Mouse (Mus musculus) ovary, adult 18-20 months (tissue): ENCODE data around the gene Tango2.

Experiments used
- DNase-seq: peaks from one replicate; pipeline ENCODE4 v3.0.0; 2022; ENCODE audit warnings: low spot score, mixed read lengths

Gene Tango2

DNA sequence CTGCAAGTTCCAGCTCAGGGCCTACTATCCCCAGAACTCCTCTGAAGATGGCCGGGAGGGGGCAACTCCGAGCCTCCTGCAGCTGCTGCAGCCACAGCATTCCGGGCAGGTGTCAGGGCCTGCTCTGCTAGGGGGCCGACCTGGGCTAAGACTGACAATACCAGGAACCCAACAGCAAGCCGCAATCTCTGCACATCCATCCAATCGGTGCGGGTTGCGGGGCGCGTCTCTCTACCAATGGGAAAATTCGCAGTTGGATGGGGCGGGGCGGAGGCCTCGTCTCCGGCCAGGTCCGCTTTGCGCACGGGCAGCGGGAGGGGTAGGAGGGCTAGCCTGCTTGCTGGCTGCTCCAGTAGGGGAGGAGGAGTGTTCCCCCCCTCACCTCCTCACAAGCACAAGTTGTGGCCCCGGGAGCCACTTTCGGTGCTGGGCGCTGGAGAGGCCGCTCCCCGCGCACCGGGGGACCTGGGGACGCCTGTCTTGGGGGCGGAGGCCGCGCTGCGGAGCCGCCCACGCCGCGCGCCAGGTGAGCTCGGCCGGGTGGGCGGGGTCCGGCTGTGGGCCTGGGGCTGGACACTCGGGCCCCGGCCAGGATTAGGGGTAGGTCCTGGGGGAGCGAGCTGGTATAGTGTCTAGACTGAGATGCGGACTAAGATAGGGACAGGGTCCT is at the start of gene Tango2, which contains the start of gene Arvcf:
Tango2 (minus strand) TSS at position 173 of the 670 bp plus-strand sequence.
Arvcf (plus strand) TSS at position 252 of the 670 bp plus-strand sequence.
- peak; percentile 85 for DNase-seq

DNA sequence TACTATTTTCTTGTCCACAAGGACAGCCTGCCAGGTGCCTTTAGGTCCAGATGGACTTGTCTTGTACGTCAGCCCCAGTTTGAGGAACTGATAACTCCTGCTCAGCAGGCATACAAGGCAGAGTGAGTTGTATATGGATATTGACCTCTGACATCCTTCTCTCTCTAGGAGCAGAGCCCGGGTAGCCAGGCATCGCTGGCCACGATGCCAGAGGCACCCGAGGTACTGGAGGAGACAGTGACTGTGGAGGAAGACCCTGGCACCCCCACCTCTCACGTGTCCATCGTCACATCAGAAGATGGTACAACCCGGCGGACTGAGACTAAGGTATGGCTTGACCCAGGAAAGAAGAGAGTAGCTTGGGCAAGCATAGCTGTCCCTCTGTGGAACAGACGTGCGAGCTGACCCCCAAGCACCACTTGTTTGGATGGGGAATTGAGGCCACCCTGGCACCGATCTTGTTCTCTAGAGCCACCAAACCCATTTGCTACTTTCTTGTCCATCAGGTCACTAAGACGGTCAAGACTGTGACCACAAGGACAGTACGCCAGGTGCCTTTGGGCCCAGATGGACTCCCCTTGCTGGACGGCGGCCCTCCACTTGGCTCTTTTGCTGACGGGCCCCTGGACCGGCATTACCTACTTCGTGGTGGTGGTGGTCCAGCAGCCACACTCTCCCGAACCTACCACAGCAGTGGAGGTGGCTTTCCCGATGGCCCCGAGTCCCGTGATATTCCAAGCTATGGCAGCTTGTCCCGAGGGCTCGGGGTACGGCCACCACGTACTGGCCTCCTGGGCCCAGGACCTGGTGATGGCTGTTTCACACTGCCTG is 49.1 kb upstream of the Tango2 start:
- DNase-seq: no peak

- DNase-seq: peak; percentile 39
These were observed 48.3 kb upstream of the Tango2 start for GRCm38 (mm10) chr16:18396201-18396600.

- DNase-seq: no peak
These were observed 47.7 kb upstream of the Tango2 start for GRCm38 (mm10) chr16:18395620-18396036.

GRCm38 (mm10) chr16:18394777-18395619 is 47.1 kb upstream of the Tango2 start:
- no peak for DNase-seq

DNA sequence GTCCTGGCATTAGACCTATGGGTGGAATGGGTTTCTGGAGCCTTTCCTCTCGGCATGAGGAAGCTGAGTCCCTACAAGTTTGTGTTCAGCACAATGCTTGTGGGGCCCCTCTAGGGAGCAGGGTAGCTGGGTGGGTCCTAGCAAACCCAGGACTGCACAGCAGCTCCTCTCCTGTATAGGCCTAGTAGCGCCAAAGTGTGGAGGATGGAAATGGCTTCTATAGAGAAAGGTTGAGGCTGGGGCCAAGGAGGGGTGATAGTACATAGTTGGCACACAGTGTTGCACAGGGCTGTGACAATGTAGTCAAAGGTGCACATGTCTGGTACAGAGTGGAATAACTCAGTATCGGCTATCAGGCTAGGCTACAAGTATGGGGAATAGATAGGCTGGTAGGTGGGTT is 46.2 kb upstream of the Tango2 start:
- no peak for DNase-seq

DNA sequence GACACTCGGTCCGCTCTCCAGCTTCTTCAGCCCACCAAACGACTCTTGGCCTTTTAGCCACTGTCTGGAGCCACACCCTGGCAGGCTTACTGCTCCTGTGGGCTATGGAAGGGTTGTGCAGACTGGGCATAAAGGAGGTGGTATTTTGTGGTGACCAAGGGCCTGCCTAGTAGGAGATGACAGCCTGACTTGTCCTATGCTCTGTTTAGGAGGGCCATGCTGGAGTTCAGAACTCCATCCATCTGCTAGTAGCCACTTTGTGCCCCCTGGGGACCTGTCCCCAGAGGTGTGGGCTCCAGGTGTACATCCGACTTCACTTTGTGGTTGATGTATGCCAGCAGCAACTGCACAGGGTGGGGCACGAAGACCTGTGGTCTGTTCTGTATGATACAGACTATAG is 45.7 kb upstream of the Tango2 start:
- no peak for DNase-seq

DNA sequence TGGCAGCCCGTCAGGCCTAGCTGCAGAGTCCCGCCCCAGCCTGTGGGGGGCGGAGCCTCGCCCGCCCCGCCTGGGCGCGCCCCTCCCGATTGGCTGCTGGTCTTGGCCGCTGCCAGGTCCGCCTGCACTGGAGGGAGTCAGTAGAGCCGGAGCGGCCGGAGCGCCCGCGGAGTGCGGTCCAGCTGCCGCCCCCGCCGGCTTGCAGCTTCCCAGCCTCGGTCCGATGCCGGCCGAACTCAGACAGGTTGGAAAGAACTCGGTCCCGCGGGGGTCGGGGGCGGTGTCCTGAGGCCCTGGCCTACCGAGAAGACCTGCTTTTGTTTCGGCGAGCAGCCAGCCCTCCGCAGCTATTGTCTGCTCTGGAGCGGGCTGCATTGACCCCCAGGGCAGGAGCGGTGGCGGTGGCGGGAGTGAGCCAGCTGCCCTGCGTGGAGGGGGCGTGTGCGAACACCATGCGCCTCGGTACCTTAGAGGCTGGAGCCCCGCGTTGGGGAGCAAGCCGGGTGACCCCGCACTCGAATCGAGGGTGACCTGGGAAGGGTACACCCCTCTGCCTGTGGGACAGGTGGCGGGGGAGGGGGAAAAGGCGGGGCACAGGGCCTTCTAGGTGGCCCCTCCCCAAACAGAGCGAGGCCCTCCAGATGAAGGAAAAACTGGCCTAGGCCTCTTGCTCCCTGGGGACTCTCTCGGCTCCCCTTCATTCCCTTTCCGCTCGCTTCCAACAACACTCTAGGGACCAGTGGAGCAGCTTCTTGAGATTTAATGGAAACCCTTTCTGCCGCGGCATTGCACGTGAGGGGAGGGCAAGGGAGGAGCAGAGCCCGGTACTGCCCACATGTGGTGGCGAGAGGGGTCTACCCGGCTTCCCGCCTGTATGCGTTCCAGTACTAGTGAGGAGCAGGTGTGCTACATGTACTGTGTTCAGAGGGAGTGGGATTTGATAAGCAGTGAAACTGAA is 44.8 kb upstream of the Tango2 start:
- DNase-seq: peak; percentile 88

- no peak for DNase-seq
These were observed 43.8 kb upstream of the Tango2 start for GRCm38 (mm10) chr16:18391728-18392127.

GRCm38 (mm10) chr16:18391127-18391526 is 43.2 kb upstream of the Tango2 start:
- DNase-seq: no peak

DNA sequence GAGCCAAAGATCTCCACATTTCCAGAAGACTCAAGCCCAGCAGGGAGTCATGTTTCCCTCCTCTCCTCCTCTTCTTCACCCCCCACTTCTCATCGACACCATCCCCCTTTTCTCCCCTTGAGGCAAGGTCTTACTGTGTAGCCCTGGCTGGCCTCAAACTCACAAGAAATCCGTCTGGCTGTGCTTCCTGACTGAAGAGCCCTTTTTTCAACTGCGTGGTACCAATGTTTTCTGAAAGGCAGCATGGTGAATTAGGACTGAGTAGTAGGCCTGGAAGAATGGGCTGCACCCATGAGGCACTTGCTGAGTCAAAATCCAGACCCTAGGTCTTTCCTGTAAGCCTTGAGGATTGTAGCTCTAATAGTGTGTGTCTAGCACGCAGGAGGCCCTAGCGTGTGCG is 42.5 kb upstream of the Tango2 start:
- no peak for DNase-seq

GRCm38 (mm10) chr16:18388583-18389435 is 40.9 kb upstream of the Tango2 start:
- DNase-seq: no peak

DNA sequence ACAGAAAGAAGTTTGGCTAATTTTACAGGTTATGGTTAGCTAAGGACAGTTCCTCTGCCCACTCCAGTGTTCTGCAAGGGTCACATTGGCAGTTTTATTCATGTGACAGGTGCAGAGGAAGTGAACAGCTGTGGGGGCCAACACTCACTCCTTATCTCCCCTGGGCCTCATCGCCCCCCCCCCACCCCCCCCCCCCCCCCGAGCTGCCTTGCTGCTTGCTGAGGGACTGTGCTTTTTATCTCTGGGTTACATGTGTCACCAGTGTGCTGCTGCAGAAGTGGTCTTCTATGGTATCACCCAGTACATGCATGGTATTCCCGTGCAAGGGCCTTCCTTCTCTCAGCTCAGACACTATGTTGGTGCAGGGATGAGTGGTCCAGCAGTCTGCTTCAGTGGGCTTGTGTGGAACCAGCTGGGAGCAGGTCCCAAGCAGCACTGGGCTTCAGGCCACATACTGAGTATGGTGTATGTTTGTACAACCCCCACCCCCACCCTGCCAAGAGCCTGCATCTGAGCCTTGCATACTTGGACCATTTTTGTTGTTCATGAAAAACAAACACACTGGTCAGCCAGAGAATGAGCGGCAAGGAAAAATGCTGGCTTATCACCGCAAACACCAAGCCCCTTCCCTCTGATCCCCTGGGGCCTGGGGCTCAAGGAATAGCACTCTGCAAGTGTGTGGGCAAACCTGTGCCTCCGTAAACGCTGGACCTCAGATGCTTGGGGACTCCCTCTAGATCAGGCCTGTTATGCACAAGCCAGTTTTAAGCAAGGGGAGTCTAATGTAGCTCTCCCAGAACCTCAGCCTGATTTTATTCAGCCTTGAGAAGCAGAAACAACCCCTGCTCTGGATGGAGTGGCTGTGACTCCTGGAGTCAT is 40.0 kb upstream of the Tango2 start:
- DNase-seq: no peak

GRCm38 (mm10) chr16:18386972-18387371 is 39.1 kb upstream of the Tango2 start:
- no peak for DNase-seq

GRCm38 (mm10) chr16:18386451-18386850 is 38.5 kb upstream of the Tango2 start:
- DNase-seq: peak; percentile 58

GRCm38 (mm10) chr16:18385411-18385810 is 37.5 kb upstream of the Tango2 start:
- DNase-seq: no peak

- no peak for DNase-seq
These were observed 36.8 kb upstream of the Tango2 start for GRCm38 (mm10) chr16:18384659-18385058.

DNA sequence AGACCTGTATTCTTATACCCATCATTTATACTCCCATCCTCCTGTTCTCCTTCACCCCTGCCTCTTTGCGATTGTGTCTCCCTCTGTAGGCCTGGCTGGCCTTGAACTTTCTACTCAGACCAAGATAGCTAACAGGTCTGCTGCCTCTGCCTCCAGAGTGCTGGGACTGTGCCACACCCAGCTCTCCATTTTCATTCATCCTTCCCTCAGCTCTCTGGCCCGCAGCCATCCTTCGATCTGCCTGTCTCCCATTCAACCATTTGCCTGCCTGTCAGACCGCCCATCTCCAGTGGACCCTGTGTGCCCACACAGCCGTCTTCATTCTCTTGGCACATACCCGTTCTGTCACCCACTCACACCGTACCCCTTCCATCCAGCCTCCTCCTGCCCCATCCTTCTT is 36.3 kb upstream of the Tango2 start:
- DNase-seq: no peak

DNA sequence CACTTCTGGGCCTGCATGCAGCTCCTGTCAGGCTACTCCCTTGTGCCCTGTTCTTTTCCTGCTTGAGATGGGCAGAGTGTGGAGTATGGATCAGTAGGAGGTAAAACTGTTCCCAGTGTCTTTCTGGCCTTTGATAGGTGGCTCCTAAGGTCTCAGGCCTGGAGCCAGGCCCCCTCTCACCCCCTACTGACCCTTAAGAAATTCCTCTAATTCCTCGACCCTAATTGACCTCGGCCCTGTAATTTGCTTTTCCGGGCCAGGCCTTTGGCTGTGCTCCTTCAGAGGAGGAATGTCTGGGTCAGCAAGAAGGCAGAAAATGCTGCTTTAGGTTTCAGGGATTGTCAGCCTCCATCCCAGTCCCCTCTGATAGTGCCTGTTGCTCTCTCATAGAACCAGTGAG is 35.9 kb upstream of the Tango2 start:
- DNase-seq: no peak
